Mouse (Mus musculus): ENCODE measurements around the gene Cytip. TPM values are rescaled to one million over a fixed set of nuclear protein-coding genes. Genes with fewer than 3 reads are reported as not detected.

Gene Cytip
- total RNA-seq (2023), result 100 to 1,000 TPM; 218 to 252 TPM

DNA sequence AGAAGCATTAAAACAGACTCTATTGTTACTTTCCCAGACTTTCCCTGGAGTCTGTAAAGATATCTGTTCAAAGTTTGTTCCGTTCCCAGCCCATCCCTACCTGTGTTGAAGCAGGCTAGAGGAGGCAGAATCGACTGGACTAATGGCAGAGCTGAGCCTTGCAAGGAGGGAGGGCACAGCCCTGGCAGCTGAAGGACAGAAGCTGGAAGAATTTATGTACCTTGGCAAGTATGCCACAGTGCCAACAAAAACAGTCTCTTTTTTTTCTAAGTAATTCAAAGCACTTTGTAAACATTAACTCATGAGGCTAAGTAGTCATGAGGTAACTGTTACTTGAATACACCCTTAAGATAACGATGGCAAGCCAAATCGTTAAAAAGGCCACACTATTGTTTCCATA, at the start of gene Cytip:
Gene Cytip, minus strand, starts transcription at position 187 of the 400 bp plus-strand sequence.

Other genes starting within 250 kb of the Cytip start
- under 1 TPM in 1 of 2 experiments, not detected in 1; 0.09 TPM for gene Galnt5, start 197.6 kb downstream of the Cytip start, total RNA-seq (2023)
- gene Ermn, start 142.7 kb downstream of the Cytip start, total RNA-seq (2023), result not detected
- not detected for gene Acvr1c, start 162.4 kb upstream of the Cytip start, total RNA-seq (2023)